Mouse (Mus musculus) liver, embryonic 16.5 days (tissue): ENCODE data around the gene Ano8. TPM values are rescaled to one million over a fixed set of nuclear protein-coding genes. Genes with fewer than 3 reads are reported as not detected.
A peak's percentile ranks its signal among the peaks of the same experiment; 100 is the strongest.
"Not testable (repeated sequence)": the region's sequence is repeated elsewhere in the genome, so short reads cannot be mapped to it uniquely, and the experiment has no call there.

Source experiments
- ATAC-seq: fragments of 200-750 bp; cut with Nextera tagmentation; 2 replicates; pipeline ENCODE4 v1.8.0; 2017; ENCODE audit warnings: low read depth, mild to moderate bottlenecking, moderate number of reproducible peaks, moderate library complexity
- H3K27ac ChIP-seq: fragments of 300-500 bp; sonication (generic); 2 replicates; pipeline ENCODE4 v1.5.1; 2014; ENCODE audit warnings: mild to moderate bottlenecking, low read length
- H3K27me3 ChIP-seq: fragments of 300-500 bp; sonication (generic); 2 replicates; pipeline ENCODE4 v1.6.1; 2014; ENCODE audit warnings: low read depth, low read length, mixed read lengths; ENCODE audit not compliant: control insufficient read depth, insufficient read depth
- H3K36me3 ChIP-seq: fragments of 300-500 bp; sonication (generic); 2 replicates; pipeline ENCODE4 v1.6.1; 2014; ENCODE audit warnings: mild to moderate bottlenecking; ENCODE audit not compliant: control insufficient read depth, insufficient read depth
- H3K4me1 ChIP-seq: fragments of 300-500 bp; sonication (generic); 2 replicates; pipeline ENCODE4 v1.6.1; 2014; ENCODE audit warnings: low read depth, low read length, mixed read lengths; ENCODE audit not compliant: control insufficient read depth
- H3K4me2 ChIP-seq: fragments of 300-500 bp; sonication (generic); 2 replicates; pipeline ENCODE4 v1.6.1; 2014; ENCODE audit warnings: low read depth, low read length, mixed read lengths
- H3K4me3 ChIP-seq: fragments of 300-500 bp; sonication (generic); 2 replicates; pipeline ENCODE4 v1.5.1; 2014; ENCODE audit warnings: low read depth, mild to moderate bottlenecking, low read length
- H3K9ac ChIP-seq: fragments of 300-500 bp; sonication (generic); 2 replicates; pipeline ENCODE4 v1.6.1; 2014; ENCODE audit warnings: low read depth, low read length
- H3K9me3 ChIP-seq: fragments of 300-500 bp; sonication (generic); replicated peaks from 2 replicates; pipeline ENCODE4 v1.6.1; 2016; ENCODE audit warnings: low read length; ENCODE audit not compliant: control insufficient read depth
- WGBS: fragments of 180-500 bp; shearing (Covaris S2); extraction: QIAGEN DNeasy Blood & Tissue Kit; methylation state at CpG from one replicate; pipeline ENCODE4 v1.1.7; 2014; ENCODE audit not compliant: insufficient replicate concordance; 5-methylcytosine and 5-hydroxymethylcytosine counted together
- polyA plus RNA-seq: library from polyadenylated mRNA; unstranded; fragments of >200 nt; fragmentation: Nextera tagmentation; extraction: Ambion mirVana; gene quantifications from 2 replicates; pipeline ENCODE4 v1.2.1, GENCODE M21; 2015

The Ano8 gene
- 0.07 and 0.14 TPM in 2 replicates for polyA plus RNA-seq

DNA sequence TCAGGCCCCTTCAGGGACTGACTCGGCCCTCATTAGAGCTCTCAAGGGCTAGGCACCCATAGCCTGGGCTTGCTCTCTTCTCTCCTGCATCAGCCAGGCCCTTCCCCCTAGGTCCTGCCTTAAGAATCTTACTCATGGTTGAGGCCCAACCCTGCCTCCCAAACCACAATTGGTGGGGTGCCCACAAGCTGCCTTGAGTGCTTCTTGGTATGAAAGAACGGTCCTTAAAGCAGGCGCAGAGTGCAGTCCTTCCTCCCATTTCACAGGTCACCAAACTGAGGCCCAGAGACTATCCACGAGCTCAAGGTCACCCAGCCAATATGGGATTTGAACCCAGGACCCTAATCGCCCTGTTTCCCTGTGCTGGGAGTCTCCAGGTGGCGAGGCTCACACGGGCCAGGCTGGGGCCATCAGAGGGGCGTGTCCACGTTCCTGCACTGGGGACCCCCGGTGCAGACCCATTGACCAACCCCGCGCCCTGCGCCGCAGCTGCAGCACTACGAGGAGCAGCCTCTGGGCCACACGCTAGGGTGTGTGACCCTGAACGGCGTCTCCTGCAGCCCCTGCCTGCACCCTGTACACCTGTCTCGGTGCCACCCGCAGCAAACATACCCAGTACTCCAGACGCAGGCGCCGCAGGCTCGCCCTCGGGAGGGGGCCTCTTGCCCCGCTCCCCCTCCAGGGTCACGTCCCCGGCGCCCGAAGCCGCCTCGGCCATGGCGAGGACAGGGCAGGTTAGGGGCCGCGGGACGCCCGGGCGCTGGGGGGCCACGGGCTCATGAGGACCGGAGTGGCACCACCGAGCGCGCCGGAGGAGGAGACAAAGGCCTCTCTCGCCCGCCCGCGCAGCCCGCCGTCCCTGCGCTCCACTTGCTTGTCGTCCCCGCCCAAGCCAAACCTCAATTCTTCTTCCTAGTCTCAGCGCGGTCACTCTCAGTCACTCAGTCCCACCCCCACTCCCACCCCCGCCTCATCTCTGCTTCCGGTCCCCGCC is at the start of gene Ano8:
Ano8 (minus strand) TSS at position 822 of the 994 bp plus-strand sequence.
- H3K4me2 ChIP-seq = peak within 1 kb of the TSS; percentile 86
- H3K9me3 ChIP-seq = no peaks in the 10 kb centered on the region
- peak within 1 kb of the TSS; percentile 64 for H3K4me3 ChIP-seq
- H3K4me1 ChIP-seq = peaks cover 23% of the 10 kb centered on the region
- no peaks in the 10 kb centered on the region for H3K27me3 ChIP-seq
- H3K36me3 ChIP-seq = no peaks in the 10 kb centered on the region; the same call in 1 of the 2 replicates
- no peak for ATAC-seq
- WGBS = 4% methylated on average over 52 of the region's 58 CpGs
- no peak within 1 kb of the TSS for H3K27ac ChIP-seq
- H3K9ac ChIP-seq = peak within 1 kb of the TSS; percentile 57

DNA sequence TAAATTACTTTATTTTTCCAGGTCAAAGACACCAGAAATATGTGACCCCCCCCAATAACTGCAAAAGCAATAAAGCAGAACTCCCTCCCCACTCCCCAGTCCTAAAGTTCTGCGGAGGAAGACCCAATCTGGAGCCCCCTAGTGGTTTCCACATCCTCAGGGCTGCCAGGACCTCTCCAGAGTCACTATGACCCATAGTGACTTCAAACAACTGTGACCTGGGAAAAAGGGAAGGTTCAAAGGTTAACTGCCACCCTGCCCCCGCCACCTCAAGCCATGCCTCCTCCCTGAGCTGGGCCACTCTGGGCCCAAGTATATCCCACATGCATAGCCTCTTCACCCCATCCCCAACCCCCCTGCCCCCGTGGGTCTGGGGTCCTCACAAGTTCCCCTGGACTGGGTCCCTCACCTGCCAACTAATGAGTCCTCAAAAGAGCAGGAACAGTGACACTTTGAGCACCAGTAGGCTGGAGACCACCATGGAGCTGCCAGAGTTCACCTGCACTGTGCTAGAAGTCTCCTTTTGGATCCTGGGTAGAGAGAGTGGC is 48.6 kb upstream of the Ano8 start:
- Histone ChIP-seq H3K4me1 (peaks cover 15% of the 10 kb centered on the region), H3K9ac (no peak overlapping the region), H3K9me3 (no peaks in the 10 kb centered on the region), H3K4me2 (no peak overlapping the region), H3K36me3 (no peaks in the 10 kb centered on the region), H3K4me3 (no peak overlapping the region), H3K27me3 (no peaks in the 10 kb centered on the region), H3K27ac (no peak overlapping the region)
- 38% methylated on average over 3 of the region's 3 CpGs for WGBS
- no peak for ATAC-seq

DNA sequence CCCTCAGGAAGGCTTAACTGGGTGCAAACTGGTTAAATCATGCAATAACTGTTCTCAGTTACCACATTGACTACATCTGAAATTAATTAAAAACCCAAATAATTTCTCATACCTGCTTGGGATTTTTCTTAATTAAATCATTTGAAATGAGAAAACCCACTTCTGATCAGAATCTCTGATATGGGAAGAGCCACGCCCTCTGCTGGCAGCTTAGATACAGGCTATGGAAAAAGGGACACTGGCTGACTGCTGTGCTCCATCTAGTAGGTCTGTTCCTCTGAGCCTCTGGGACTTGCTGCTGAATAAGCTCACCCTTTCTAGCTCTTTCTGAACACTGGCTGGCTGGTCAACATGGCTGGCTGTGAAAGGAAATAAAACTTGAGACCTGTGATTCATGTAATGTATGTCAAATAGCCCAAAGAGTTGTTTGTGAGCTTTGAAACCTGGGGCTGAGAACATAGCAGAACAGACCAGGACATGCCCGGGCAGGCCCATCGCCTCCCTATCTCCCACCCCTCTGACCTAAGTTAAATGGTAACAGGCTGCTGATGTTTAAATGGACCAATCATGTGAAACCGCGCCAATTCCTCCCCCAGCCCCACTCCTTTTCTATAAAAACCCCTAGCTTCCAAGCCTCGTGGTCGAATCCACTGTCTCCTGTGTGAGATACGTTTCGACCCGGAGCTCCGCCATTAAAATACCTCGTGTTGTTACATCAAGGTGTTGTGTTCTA is 45.1 kb upstream of the Ano8 start:
- not testable (repeated sequence) for H3K36me3 ChIP-seq, ATAC-seq, H3K4me1 ChIP-seq, H3K4me2 ChIP-seq, H3K27me3 ChIP-seq, H3K4me3 ChIP-seq, H3K9me3 ChIP-seq, H3K27ac ChIP-seq, H3K9ac ChIP-seq
- WGBS = 63% methylated on average over 5 of the region's 12 CpGs

DNA sequence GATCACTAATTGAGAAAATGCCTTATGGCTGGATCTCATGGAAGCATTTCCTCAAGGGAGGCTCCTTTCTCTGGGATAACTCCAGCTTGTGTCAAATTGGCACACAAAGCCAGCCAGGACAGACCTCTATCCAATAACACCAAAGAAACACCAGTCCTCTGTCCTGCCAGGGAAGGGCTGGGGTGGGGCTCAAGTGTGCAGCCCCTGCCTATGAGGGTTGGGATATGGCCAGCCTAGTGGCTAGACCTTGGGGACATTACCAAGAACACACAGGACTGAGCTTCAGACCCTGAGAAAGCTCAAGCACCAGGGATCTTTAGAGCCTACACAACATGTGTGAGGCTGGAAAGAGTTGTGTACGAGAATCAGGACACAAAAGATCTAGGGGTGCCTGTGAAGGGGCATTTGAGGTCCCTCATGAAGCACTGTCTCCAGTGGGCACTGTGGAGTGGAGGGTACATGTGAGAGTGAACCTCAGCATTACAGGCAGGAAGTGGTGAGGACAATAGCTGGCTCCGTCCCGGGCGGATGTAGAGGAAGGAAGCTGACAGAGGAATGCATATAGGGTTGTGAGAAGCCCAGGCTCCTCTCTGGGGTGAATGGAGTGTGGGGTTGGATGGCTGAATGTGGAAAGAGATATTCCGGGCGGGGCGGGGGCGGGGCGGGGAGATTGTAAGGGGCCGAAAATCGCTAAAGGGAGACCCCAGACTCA is 42.8 kb upstream of the Ano8 start:
- Histone ChIP-seq H3K4me2 (no peak overlapping the region), H3K27ac (peak overlapping the region; percentile 3; the same call in 1 of the 2 replicates), H3K9ac (no peak overlapping the region), H3K9me3 (no peaks in the 10 kb centered on the region), H3K4me3 (no peak overlapping the region), H3K4me1 (no peaks in the 10 kb centered on the region; the same call in none of the 2 replicates), H3K27me3 (peaks cover 20% of the 10 kb centered on the region), H3K36me3 (no peaks in the 10 kb centered on the region)
- 18% methylated on average over 11 of the region's 11 CpGs for WGBS
- ATAC-seq = peak; percentile 65

DNA sequence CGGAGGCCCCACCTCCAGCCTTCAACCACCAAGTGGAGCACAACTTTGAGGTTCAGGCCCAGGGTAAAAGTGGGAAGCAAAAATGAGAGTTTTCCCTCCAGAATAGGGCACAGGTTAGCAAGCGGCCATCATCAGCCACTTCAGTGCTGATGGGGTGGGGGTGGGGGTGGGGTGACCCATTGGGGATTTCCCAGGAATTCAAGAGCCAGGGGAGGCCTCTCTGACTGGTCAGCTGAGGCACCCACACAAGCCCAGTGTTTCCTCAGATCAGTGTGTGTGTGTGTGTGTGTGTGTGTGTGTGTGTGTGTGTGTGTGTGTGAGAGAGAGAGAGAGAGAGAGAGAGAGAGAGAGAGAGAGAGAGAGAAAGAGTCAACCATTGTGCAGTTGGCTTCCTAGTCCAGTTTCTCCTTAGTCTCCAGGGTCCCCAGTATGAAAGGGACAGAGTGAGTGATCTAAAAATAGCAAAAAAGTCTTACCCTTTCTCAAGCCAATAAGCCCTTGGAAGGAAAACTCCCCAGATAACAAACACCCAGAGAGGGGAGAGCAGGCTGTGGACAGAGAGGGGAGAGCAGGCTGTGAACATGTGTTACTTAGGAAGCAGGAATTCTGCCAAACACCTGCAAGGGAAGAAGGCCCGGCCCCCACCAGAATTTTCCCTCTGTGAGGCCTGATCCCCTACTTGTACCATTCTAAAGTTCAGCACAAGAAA is 41.6 kb upstream of the Ano8 start:
- peaks cover 20% of the 10 kb centered on the region for H3K27me3 ChIP-seq
- no peak overlapping the region for H3K4me3 ChIP-seq
- no peak for ATAC-seq
- no peak overlapping the region for H3K4me2 ChIP-seq
- no peaks in the 10 kb centered on the region; the same call in none of the 2 replicates for H3K4me1 ChIP-seq
- H3K36me3 ChIP-seq = no peaks in the 10 kb centered on the region
- no peaks in the 10 kb centered on the region for H3K9me3 ChIP-seq
- H3K9ac ChIP-seq = no peak overlapping the region
- 44% methylated on average over 3 of the region's 3 CpGs for WGBS
- no peak overlapping the region for H3K27ac ChIP-seq

DNA sequence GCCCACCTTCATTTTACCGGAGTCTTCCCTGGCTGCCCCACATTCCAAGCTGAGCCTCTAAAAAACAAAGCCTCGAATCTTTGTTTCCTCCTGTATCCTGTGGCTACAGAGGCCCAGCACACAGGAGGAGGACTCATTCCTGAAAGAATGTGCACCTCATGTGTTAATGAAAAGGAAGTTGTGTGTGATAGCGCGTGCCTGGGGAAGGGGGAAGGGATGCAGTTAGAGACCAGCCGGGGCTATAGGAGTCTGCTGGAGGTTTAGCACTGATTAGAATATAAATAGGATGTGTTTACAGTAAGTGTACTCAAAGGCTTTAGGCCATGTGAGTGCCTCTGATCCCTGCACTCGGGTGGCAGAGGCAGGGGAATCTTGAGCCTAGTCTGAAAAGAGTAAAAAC is 40.5 kb upstream of the Ano8 start:
- H3K27me3 ChIP-seq = peaks cover 20% of the 10 kb centered on the region
- H3K9me3 ChIP-seq = no peaks in the 10 kb centered on the region
- ATAC-seq = 0 out of 2 replicates have a peak, but pooled peaks have one; percentile 5
- no peak overlapping the region for H3K27ac ChIP-seq
- no peak overlapping the region for H3K9ac ChIP-seq
- no peak overlapping the region for H3K4me2 ChIP-seq
- H3K4me3 ChIP-seq = no peak overlapping the region
- no peaks in the 10 kb centered on the region for H3K36me3 ChIP-seq
- WGBS = 19% methylated on average over 6 of the region's 6 CpGs
- no peaks in the 10 kb centered on the region; the same call in none of the 2 replicates for H3K4me1 ChIP-seq

DNA sequence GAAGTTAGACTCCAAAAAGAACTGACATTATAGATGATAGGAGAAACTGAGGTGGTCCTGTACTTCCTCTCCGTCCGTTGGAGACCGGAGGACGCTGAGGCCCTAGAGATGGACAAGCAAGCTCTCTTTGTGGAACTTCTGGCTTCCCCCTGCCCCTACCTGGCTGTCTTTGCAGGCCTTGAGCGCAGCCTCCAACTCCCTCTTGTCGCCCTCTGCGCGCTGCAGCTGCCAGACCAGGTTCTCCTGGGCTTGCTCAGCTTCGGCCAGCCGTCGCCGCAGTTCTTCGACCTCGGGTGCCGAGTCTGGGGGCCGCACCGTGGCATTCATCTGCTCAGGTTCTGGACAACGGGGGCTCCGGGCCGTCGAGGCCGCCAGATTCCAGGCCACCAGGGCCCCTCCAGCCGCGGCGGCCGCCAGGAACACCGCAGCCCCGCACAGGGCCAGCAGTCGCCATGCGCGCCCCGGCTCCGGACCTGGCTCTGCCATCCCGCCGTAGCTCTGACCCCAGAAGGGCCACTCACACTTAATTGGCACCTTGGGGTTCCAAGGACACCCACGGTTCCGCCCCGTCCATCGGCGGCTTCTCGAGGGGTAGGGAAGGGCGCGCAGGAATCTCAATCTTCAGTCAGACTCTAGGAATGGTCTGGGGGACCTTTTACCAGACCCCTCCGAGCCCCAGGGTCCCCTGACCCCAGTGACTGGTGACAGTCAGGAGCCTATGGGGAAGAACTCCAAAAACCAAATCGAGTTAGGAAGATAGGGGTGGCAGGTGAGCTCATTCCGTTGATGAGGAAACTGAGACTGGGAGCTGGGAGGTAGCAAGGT is 39.7 kb upstream of the Ano8 start, which contains the start of gene Ccdc194:
Ccdc194 (minus strand) TSS at position 486 of the 825 bp plus-strand sequence.
- Histone ChIP-seq H3K27me3 (peaks cover 20% of the 10 kb centered on the region), H3K27ac (no peak within 1 kb of the TSS), H3K4me2 (no peak within 1 kb of the TSS), H3K4me1 (no peaks in the 10 kb centered on the region; the same call in none of the 2 replicates), H3K36me3 (no peaks in the 10 kb centered on the region), H3K4me3 (no peak within 1 kb of the TSS), H3K9ac (no peak within 1 kb of the TSS), H3K9me3 (no peaks in the 10 kb centered on the region)
- no peak for ATAC-seq
- WGBS = 37% methylated on average over 44 of the region's 46 CpGs
